Mouse (Mus musculus) lung, adult 10 weeks (tissue): ENCODE results near the gene Spata31d1a. TPM values are rescaled to one million over a fixed set of nuclear protein-coding genes. Genes with fewer than 3 reads are reported as not detected.

Experiments used
- polyA plus RNA-seq: library from polyadenylated mRNA; stranded (reverse); fragments of 350-450 nt; fragmentation: Illumina TruSeq; extraction: RNeasy Lipid Tissue Mini Kit (QIAGEN cat#74804); gene quantifications from one replicate; pipeline ENCODE4 v1.2.3, GENCODE M21; 2014; ENCODE audit warnings: low read depth, low replicate concordance; ENCODE audit not compliant: insufficient read depth

The Spata31d1a gene
- not detected for polyA plus RNA-seq

GRCm38 (mm10) chr13:59710230-59710629 is at the start of gene Spata31d1a:
Spata31d1a (minus strand) TSS chr13:59710330.

GRCm38 (mm10) chr13:59746711-59747110 is 36.6 kb upstream of the Spata31d1a start, which contains the start of gene 1700014D04Rik:
1700014D04Rik (minus strand) TSS chr13:59746752.

GRCm38 (mm10) chr13:59731652-59732051 is 21.5 kb upstream of the Spata31d1a start, which contains the start of gene Spata31d1d:
Spata31d1d (minus strand) TSS chr13:59731752.

GRCm38 (mm10) chr13:59711984-59712383 is 1.9 kb upstream of the Spata31d1a start, which contains the start of gene Spata31d1b:
Spata31d1b (plus strand) TSS chr13:59712284.

GRCm38 (mm10) chr13:59694008-59694407 is 16.1 kb downstream of the Spata31d1a start, which contains the start of gene 4921517D22Rik:
4921517D22Rik (minus strand) TSS chr13:59694108.

GRCm38 (mm10) chr13:59675151-59676011 is 34.7 kb downstream of the Spata31d1a start, which contains the start of gene Golm1:
Golm1 (minus strand) TSS chr13:59675811.

Other genes with a start within 250 kb of the Spata31d1a start
- gene Agtpbp1, start 125.1 kb downstream of the Spata31d1a start, polyA plus RNA-seq, result 19.3 TPM
- 38.0 TPM for gene Naa35, start 125.1 kb downstream of the Spata31d1a start, polyA plus RNA-seq
- 14.4 TPM for gene Golm1, start 34.5 kb downstream of the Spata31d1a start, polyA plus RNA-seq
- not detected for gene 4921517D22Rik, start 16.2 kb downstream of the Spata31d1a start, polyA plus RNA-seq
- gene Spata31d1b, start 2.0 kb upstream of the Spata31d1a start, polyA plus RNA-seq, result not detected
- not detected for gene Spata31d1d, start 21.4 kb upstream of the Spata31d1a start, polyA plus RNA-seq
- not detected for gene 1700014D04Rik, start 36.4 kb upstream of the Spata31d1a start, polyA plus RNA-seq
- 66.0 TPM for gene Isca1, start 59.5 kb upstream of the Spata31d1a start, polyA plus RNA-seq
- not detected for gene Gm49354, start 71.9 kb upstream of the Spata31d1a start, polyA plus RNA-seq
- 32.6 TPM for gene Tut7, start 112.8 kb upstream of the Spata31d1a start, polyA plus RNA-seq